Mouse (Mus musculus) spleen, adult 2 months (tissue): ENCODE data around the gene H2-Q7.
"Not testable (repeated sequence)": the region's sequence is repeated elsewhere in the genome, so short reads cannot be mapped to it uniquely, and the experiment has no call there.

Experiments used
- CTCF ChIP-seq: fragments of 200-500 bp; IDR thresholded peaks from 2 replicates; pipeline ENCODE4 v1.5.1; 2011; ENCODE audit warnings: mild to moderate bottlenecking, inconsistent platforms; ENCODE audit not compliant: insufficient read depth, insufficient read length, insufficient replicate concordance; ENCODE audit errors: extremely low read depth
- POLR2A ChIP-seq: fragments of 200-500 bp; IDR thresholded peaks from 2 replicates; pipeline ENCODE4 v1.6.1; 2011; ENCODE audit warnings: low read depth, low read length, inconsistent platforms

DNA sequence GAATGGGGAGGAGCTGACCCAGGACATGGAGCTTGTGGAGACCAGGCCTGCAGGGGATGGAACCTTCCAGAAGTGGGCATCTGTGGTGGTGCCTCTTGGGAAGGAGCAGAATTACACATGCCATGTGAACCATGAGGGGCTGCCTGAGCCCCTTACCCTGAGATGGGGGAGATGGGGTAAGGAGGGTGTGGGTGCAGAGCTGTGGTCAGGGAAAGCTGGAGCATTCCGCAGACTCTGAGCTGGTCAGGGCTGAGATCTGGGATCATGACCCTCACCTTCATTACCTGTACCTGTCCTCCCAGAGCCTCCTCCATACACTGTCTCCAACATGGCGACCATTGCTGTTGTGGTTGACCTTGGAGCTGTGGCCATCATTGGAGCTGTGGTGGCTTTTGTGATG lies 3.4 kb downstream of the H2-Q7 start:
- TF ChIP-seq CTCF, POLR2A: not testable (repeated sequence)
